Mouse (Mus musculus) liver, adult 2 months (tissue): ENCODE measurements at regions not wholly inside any gene's neighbourhood (a gene's known extent, or its start where the extent isn't known, plus 50 kb on each side); places are given as distances from the start of the nearest gene placed in this dataset.

Source experiments
- CTCF ChIP-seq: fragments of 200-500 bp; IDR thresholded peaks from 2 replicates; pipeline ENCODE4 v1.5.1; 2011; ENCODE audit warnings: low read depth, low read length, control low read depth
- POLR2A ChIP-seq: fragments of 200-500 bp; IDR thresholded peaks from 2 replicates; pipeline ENCODE4 v1.6.1; 2011; ENCODE audit warnings: low read length, control low read depth; ENCODE audit not compliant: insufficient read depth; ENCODE audit errors: extremely low read depth

- TF ChIP-seq CTCF (no peak), POLR2A (no peak)
Observed at GRCm38 (mm10) chr5:17064565-17064964, 273.0 kb downstream of the Gm28710 start.
